Mouse (Mus musculus): Measurements from ENCODE around the gene Car4. TPM values are rescaled to one million over a fixed set of nuclear protein-coding genes. Genes with fewer than 3 reads are reported as not detected.

Gene Car4
- polyA plus RNA-seq, 1 experiment: 2.4 TPM

DNA sequence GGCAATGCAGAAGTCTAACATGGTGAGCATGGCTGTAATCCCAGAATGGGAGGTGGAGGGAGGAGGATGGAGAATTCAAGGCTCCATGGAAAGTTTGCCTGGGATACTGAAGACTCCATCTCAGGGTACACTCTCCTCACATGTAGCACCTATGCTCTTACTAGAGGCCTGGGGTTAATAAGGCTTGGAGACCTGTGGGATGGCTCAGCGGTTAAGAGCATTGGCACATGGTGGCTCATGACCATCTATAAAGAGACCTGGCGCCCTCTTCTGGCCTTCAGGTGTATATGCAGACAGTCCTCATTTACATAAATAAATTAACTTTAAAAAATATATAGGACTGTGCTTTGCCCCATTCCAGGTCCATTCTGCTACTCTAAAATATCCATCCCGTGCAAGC is 38.3 kb upstream of the Car4 start:
- Histone ChIP-seq H3K36me3 (ENCODE audit: control insufficient read depth, insufficient read depth, low read length) (no peaks in the 10 kb centered on the region), H3K4me3 (ENCODE audit: control insufficient read depth, low read depth, low read length) (no peak overlapping the region), H3K27ac (ENCODE audit: control insufficient read depth, insufficient read depth, low read depth, low read length) (no peak overlapping the region), H3K4me1 (ENCODE audit: control insufficient read depth, insufficient read depth, low read length) (peaks cover 9% of the 10 kb centered on the region), H3K27me3 (ENCODE audit: control insufficient read depth, insufficient read depth, low read length) (no peaks in the 10 kb centered on the region)
- peak; percentile 42; the same call in 1 of the 2 replicates for TF ChIP-seq CTCF (IDR thresholded peaks at IDR 0.05; ENCODE audit: control insufficient read depth, insufficient read depth, insufficient replicate concordance, low read depth, low read length)
- TF ChIP-seq POLR2A (IDR thresholded peaks at IDR 0.05; ENCODE audit: control insufficient read depth, low read depth, low read length): no peak

- TF ChIP-seq POLR2A (IDR thresholded peaks at IDR 0.05; ENCODE audit: control insufficient read depth, low read depth, low read length) (no peak), CTCF (IDR thresholded peaks at IDR 0.05; ENCODE audit: control insufficient read depth, insufficient read depth, insufficient replicate concordance, low read depth, low read length) (no peak)
- no peak overlapping the region for H3K27ac ChIP-seq (ENCODE audit: control insufficient read depth, insufficient read depth, low read depth, low read length)
- H3K27me3 ChIP-seq (ENCODE audit: control insufficient read depth, insufficient read depth, low read length): no peaks in the 10 kb centered on the region
- H3K4me1 ChIP-seq (ENCODE audit: control insufficient read depth, insufficient read depth, low read length): peaks cover 9% of the 10 kb centered on the region
- H3K4me3 ChIP-seq (ENCODE audit: control insufficient read depth, low read depth, low read length): no peak overlapping the region
- H3K36me3 ChIP-seq (ENCODE audit: control insufficient read depth, insufficient read depth, low read length): no peaks in the 10 kb centered on the region
Observed at GRCm38 (mm10) chr11:84919951-84920350, 37.6 kb upstream of the Car4 start.

GRCm38 (mm10) chr11:84920981-84921380 is 36.6 kb upstream of the Car4 start:
- Histone ChIP-seq H3K27ac (ENCODE audit: control insufficient read depth, insufficient read depth, low read depth, low read length) (no peak overlapping the region), H3K4me3 (ENCODE audit: control insufficient read depth, low read depth, low read length) (no peak overlapping the region), H3K36me3 (ENCODE audit: control insufficient read depth, insufficient read depth, low read length) (no peaks in the 10 kb centered on the region), H3K27me3 (ENCODE audit: control insufficient read depth, insufficient read depth, low read length) (no peaks in the 10 kb centered on the region), H3K4me1 (ENCODE audit: control insufficient read depth, insufficient read depth, low read length) (peaks cover 7% of the 10 kb centered on the region)
- TF ChIP-seq POLR2A (IDR thresholded peaks at IDR 0.05; ENCODE audit: control insufficient read depth, low read depth, low read length): no peak
- TF ChIP-seq CTCF (IDR thresholded peaks at IDR 0.05; ENCODE audit: control insufficient read depth, insufficient read depth, insufficient replicate concordance, low read depth, low read length): no peak

DNA sequence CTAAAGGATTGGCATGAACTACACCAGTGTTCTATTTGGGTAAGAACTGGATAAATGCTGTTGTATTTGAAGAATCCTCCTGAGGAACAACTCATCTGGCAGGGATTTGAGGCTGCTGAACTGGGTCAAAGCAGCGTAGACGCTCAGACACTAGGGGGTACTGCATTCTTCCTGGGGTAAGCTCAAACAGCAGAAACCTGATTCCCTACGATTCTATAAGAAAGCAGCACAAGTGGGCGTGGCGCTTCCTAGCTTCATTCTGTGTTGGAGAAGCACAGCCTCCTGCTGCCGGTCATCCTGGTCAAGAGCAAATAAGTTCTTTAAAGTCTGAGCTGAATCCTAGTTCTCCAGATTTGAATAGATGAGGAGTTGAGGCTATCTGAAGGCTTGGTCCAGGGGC is 25.3 kb upstream of the Car4 start:
- H3K27me3 ChIP-seq (ENCODE audit: control insufficient read depth, insufficient read depth, low read length): no peaks in the 10 kb centered on the region
- H3K27ac ChIP-seq (ENCODE audit: control insufficient read depth, insufficient read depth, low read depth, low read length): no peak overlapping the region
- no peaks in the 10 kb centered on the region for H3K4me1 ChIP-seq (ENCODE audit: control insufficient read depth, insufficient read depth, low read length)
- TF ChIP-seq CTCF (IDR thresholded peaks at IDR 0.05; ENCODE audit: control insufficient read depth, insufficient read depth, insufficient replicate concordance, low read depth, low read length) (no peak), POLR2A (IDR thresholded peaks at IDR 0.05; ENCODE audit: control insufficient read depth, low read depth, low read length) (no peak)
- H3K36me3 ChIP-seq (ENCODE audit: control insufficient read depth, insufficient read depth, low read length): no peaks in the 10 kb centered on the region
- no peak overlapping the region for H3K4me3 ChIP-seq (ENCODE audit: control insufficient read depth, low read depth, low read length)

- Histone ChIP-seq H3K36me3 (ENCODE audit: control insufficient read depth, insufficient read depth, low read length) (no peaks in the 10 kb centered on the region), H3K4me3 (ENCODE audit: control insufficient read depth, low read depth, low read length) (no peak overlapping the region), H3K4me1 (ENCODE audit: control insufficient read depth, insufficient read depth, low read length) (peaks cover 5% of the 10 kb centered on the region), H3K27ac (ENCODE audit: control insufficient read depth, insufficient read depth, low read depth, low read length) (no peak overlapping the region), H3K27me3 (ENCODE audit: control insufficient read depth, insufficient read depth, low read length) (no peaks in the 10 kb centered on the region)
- no peak for TF ChIP-seq CTCF (IDR thresholded peaks at IDR 0.05; ENCODE audit: control insufficient read depth, insufficient read depth, insufficient replicate concordance, low read depth, low read length)
- no peak for TF ChIP-seq POLR2A (IDR thresholded peaks at IDR 0.05; ENCODE audit: control insufficient read depth, low read depth, low read length)
Observed at GRCm38 (mm10) chr11:84939508-84940053, 18.0 kb upstream of the Car4 start.

- no peak overlapping the region for H3K4me3 ChIP-seq (ENCODE audit: control insufficient read depth, low read depth, low read length)
- no peaks in the 10 kb centered on the region for H3K27me3 ChIP-seq (ENCODE audit: control insufficient read depth, insufficient read depth, low read length)
- no peak overlapping the region for H3K27ac ChIP-seq (ENCODE audit: control insufficient read depth, insufficient read depth, low read depth, low read length)
- H3K4me1 ChIP-seq (ENCODE audit: control insufficient read depth, insufficient read depth, low read length): peaks cover 10% of the 10 kb centered on the region
- no peaks in the 10 kb centered on the region for H3K36me3 ChIP-seq (ENCODE audit: control insufficient read depth, insufficient read depth, low read length)
- TF ChIP-seq CTCF (IDR thresholded peaks at IDR 0.05; ENCODE audit: control insufficient read depth, insufficient read depth, insufficient replicate concordance, low read depth, low read length) (no peak), POLR2A (IDR thresholded peaks at IDR 0.05; ENCODE audit: control insufficient read depth, low read depth, low read length) (no peak)
Observed at GRCm38 (mm10) chr11:84940140-84940539, 17.4 kb upstream of the Car4 start.

- Histone ChIP-seq H3K36me3 (ENCODE audit: control insufficient read depth, insufficient read depth, low read length) (no peaks in the 10 kb centered on the region), H3K27ac (ENCODE audit: control insufficient read depth, insufficient read depth, low read depth, low read length) (no peak overlapping the region), H3K4me1 (ENCODE audit: control insufficient read depth, insufficient read depth, low read length) (peaks cover 14% of the 10 kb centered on the region), H3K27me3 (ENCODE audit: control insufficient read depth, insufficient read depth, low read length) (no peaks in the 10 kb centered on the region), H3K4me3 (ENCODE audit: control insufficient read depth, low read depth, low read length) (peak overlapping the region; percentile 83)
- no peak for TF ChIP-seq POLR2A (IDR thresholded peaks at IDR 0.05; ENCODE audit: control insufficient read depth, low read depth, low read length)
- no peak for TF ChIP-seq CTCF (IDR thresholded peaks at IDR 0.05; ENCODE audit: control insufficient read depth, insufficient read depth, insufficient replicate concordance, low read depth, low read length)
Observed at GRCm38 (mm10) chr11:84943948-84944347, 13.6 kb upstream of the Car4 start.

Measured in testis, adult 2 months (tissue).